Mouse (Mus musculus): ENCODE data around the gene Phkg1. TPM values are rescaled to one million over a fixed set of nuclear protein-coding genes. Genes with fewer than 3 reads are reported as not detected.
"Not testable (repeated sequence)": the region's sequence is repeated elsewhere in the genome, so short reads cannot be mapped to it uniquely, and the experiment has no call there.

The Phkg1 gene
- 0.08 and 0.16 TPM in 2 replicates for polyA plus RNA-seq (2015; fragmentation: Nextera tagmentation; extraction: Ambion mirVana)

- Histone ChIP-seq H3K4me1 (replicated peaks) (0 out of 2 replicates have a peak, but pooled peaks cover 6% of the 10 kb centered on the region), H3K27ac (no peak within 1 kb of the TSS), H3K9ac (no peak within 1 kb of the TSS), H3K4me3 (replicated peaks) (no peak within 1 kb of the TSS), H3K36me3 (no peaks in the 10 kb centered on the region), H3K27me3 (replicated peaks) (no peaks in the 10 kb centered on the region), H3K4me2 (replicated peaks) (no peak within 1 kb of the TSS), H3K9me3 (no peaks in the 10 kb centered on the region)
- WGBS: 97% methylated on average over 1 of the region's 1 CpGs
- ATAC-seq: no peak
Observed at GRCm38 (mm10) chr5:129898449-129898848, at the start of gene Phkg1. TSS of gene Phkg1 (minus strand) at chr5:129898549.

- Histone ChIP-seq H3K4me1 (replicated peaks) (no peaks in the 10 kb centered on the region), H3K9me3 (no peaks in the 10 kb centered on the region), H3K27me3 (replicated peaks) (no peaks in the 10 kb centered on the region), H3K9ac (no peak overlapping the region), H3K4me2 (replicated peaks) (no peak overlapping the region), H3K27ac (no peak overlapping the region), H3K36me3 (no peaks in the 10 kb centered on the region), H3K4me3 (replicated peaks) (no peak overlapping the region)
- peak; percentile 58 for ATAC-seq
- 74% methylated on average over 2 of the region's 2 CpGs for WGBS
Observed at GRCm38 (mm10) chr5:129947528-129948033, 49.2 kb upstream of the Phkg1 start.

DNA sequence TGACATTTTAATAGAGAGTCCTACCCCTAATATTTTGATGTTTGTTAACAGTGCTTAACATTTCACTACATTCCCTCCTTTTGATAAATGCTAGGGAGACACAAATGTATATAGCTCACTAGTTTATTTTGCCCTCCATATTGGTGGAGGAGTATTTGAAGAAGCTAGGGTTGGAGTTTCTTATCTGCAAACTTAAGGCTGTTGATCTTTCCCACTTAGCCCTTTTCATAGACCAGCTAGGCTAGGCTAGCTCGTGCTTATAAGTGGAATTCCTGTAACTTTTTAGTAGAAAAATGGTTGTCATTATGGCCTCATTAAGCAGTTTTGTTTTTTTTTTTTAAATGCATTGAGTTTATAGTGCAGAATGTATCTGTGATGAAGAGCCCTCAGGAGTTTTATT is 45.1 kb upstream of the Phkg1 start:
- Histone ChIP-seq H3K4me1 (replicated peaks) (no peaks in the 10 kb centered on the region), H3K9me3 (no peaks in the 10 kb centered on the region), H3K9ac (no peak overlapping the region), H3K27me3 (replicated peaks) (no peaks in the 10 kb centered on the region), H3K4me3 (replicated peaks) (no peak overlapping the region), H3K36me3 (no peaks in the 10 kb centered on the region), H3K4me2 (replicated peaks) (no peak overlapping the region), H3K27ac (no peak overlapping the region)
- ATAC-seq: no peak
- 63% methylated on average over 1 of the region's 1 CpGs for WGBS

- WGBS: 1% methylated on average over 45 of the region's 82 CpGs
- not testable (repeated sequence) for H3K9me3 ChIP-seq; H3K4me1 ChIP-seq (replicated peaks); H3K36me3 ChIP-seq; H3K27me3 ChIP-seq (replicated peaks)
- Histone ChIP-seq H3K4me2 (replicated peaks) (peak overlapping the region; percentile 77), H3K27ac (peak overlapping the region; percentile 73), H3K9ac (peak overlapping the region; percentile 91), H3K4me3 (replicated peaks) (peak overlapping the region; percentile 89)
- ATAC-seq: peak; percentile 52
Observed at GRCm38 (mm10) chr5:129942073-129942939, 44.0 kb upstream of the Phkg1 start.

DNA sequence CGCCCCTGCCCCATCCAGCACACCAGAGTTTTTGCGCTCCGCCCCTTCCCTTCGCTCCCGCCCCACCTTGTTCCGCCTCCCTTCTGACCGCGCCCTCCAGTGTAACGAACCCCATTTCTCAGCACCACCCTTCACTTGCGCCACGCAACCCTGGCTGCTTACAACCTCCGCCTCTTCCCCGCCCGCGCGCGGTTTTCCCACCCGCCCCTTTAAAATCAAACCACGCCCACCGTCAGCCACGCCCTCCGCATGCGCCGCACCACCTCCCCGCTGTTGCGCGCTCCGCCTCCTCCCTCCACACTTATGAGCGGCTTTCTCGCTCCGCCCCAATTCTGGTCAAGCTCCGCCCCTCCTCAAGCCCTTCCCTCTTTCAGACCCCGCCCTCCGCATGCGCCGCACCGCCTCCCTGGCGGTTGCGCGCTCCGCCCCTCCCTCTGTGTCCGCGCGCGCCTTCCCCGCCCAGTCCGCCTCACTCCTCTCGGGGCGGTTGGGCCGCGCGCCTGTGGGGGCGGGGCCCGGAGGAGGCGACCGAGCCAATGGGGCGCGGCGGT is 43.2 kb upstream of the Phkg1 start, which contains the start of gene Vkorc1l1:
Gene Vkorc1l1 (plus strand): TSS at position 476 of the 551 bp plus-strand sequence.
- Histone ChIP-seq H3K27me3 (replicated peaks) (no peaks in the 10 kb centered on the region), H3K4me2 (replicated peaks) (peak within 1 kb of the TSS; percentile 77), H3K9me3 (no peaks in the 10 kb centered on the region), H3K4me1 (replicated peaks) (no peaks in the 10 kb centered on the region), H3K27ac (peak within 1 kb of the TSS; percentile 73), H3K36me3 (no peaks in the 10 kb centered on the region), H3K4me3 (replicated peaks) (peak within 1 kb of the TSS; percentile 89), H3K9ac (peak within 1 kb of the TSS; percentile 91)
- under 1% methylated on average over 53 of the region's 59 CpGs for WGBS
- peak; percentile 98 for ATAC-seq

- Histone ChIP-seq H3K36me3 (no peaks in the 10 kb centered on the region), H3K4me2 (replicated peaks) (peak overlapping the region; percentile 54), H3K9ac (peak overlapping the region; percentile 5; the same call in 1 of the 2 replicates), H3K27ac (no peak overlapping the region), H3K4me3 (replicated peaks) (peak overlapping the region; percentile 89), H3K4me1 (replicated peaks) (no peaks in the 10 kb centered on the region), H3K9me3 (no peaks in the 10 kb centered on the region), H3K27me3 (replicated peaks) (no peaks in the 10 kb centered on the region)
- no peak; the same call in 1 of the 2 replicates for ATAC-seq
- 4% methylated on average over 9 of the region's 9 CpGs for WGBS
Observed at GRCm38 (mm10) chr5:129940736-129941494, 42.6 kb upstream of the Phkg1 start.

DNA sequence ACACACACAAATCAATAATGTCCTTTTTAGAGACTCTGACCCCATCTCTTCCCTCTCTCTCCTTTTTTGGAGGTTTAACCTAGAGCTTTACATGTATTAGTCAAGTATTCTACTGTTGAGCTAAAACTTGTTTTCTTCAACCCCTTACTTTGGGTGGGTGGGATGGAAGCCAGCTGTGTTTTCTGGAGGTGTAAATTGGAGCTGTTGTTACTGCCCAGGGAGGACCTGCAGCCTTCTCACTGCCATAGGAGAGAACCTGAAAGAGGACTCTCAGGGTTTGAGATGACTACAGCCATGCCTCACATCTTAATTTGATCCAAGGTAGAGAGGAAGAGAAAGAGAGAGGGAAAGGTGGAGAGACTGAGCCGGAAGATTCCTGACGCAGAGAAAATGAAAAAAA is 41.9 kb upstream of the Phkg1 start:
- WGBS: 44% methylated on average over 2 of the region's 2 CpGs
- no peaks in the 10 kb centered on the region for H3K36me3 ChIP-seq
- no peak overlapping the region for H3K9ac ChIP-seq
- no peaks in the 10 kb centered on the region for H3K4me1 ChIP-seq (replicated peaks)
- no peak overlapping the region for H3K27ac ChIP-seq
- H3K27me3 ChIP-seq (replicated peaks): no peaks in the 10 kb centered on the region
- no peak for ATAC-seq
- no peak overlapping the region for H3K4me2 ChIP-seq (replicated peaks)
- no peak overlapping the region for H3K4me3 ChIP-seq (replicated peaks)
- H3K9me3 ChIP-seq: no peaks in the 10 kb centered on the region

DNA sequence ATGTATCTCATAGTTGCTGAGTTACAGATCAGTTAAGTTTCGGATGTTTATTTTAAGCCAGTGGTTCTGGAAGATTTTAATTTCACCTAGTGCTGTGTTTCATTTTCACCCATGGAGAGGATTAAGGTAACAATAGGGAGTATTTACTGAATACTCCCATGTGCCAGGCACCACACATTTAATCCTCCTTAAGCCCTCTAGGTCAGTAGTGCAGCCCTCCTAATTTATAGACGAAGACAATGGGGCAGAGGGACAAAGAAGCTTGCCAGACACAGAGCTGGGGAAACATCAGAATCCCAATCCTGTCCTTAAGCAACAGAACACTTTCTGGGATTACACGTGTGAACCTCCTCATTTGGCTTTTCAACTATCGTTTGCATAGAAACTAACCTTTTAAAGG is 38.6 kb upstream of the Phkg1 start:
- Histone ChIP-seq H3K4me3 (replicated peaks) (no peak overlapping the region), H3K9ac (no peak overlapping the region), H3K4me2 (replicated peaks) (no peak overlapping the region), H3K36me3 (no peaks in the 10 kb centered on the region), H3K27me3 (replicated peaks) (no peaks in the 10 kb centered on the region), H3K27ac (no peak overlapping the region), H3K4me1 (replicated peaks) (no peaks in the 10 kb centered on the region), H3K9me3 (no peaks in the 10 kb centered on the region)
- no peak for ATAC-seq
- 55% methylated on average over 4 of the region's 4 CpGs for WGBS

DNA sequence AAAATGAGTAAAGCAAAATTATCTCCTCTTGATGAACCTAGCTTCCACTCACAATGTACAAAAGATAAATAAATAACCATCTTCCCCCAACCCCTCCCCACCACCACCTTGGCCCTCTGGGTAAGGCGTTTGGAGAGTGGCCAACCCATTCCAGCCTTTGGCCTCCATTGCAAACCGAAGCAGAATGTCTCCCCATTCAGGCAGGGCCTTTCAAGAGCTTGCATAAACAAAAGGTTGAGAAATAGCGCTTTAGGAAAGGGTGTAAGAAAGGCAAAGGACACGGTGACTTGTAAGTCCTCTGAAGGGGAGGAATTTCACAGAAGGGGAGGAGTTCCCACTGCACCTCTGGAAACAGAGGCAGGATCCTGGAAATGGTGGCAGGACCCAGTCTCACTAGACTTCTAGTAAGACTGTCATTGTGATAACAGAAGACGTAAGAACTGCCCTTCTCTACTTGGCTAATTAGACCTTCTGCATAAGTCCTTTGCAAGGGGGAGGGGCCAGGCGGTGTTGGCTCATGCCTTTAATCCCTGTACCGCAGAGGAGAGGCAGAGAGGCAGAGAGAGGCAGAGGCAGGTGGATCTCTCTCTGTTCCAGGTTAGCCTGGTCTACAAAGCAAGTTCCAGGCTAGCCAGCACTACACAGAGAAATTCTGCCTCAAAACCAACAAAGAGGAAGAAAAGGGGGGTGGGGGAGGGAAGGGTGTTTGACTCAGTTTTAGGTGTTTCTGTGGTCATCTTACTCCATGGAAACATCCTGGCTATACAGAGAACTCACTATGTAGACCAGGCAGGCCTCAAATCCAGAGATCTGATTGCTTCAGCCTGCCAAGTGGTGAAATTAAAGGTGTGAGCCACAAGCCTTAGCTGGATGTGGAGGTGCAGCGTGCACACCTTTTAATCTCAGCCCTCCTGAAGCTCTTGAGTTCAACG is 31.8 kb upstream of the Phkg1 start:
- ATAC-seq: no peak
- WGBS: 49% methylated on average over 9 of the region's 9 CpGs
- Histone ChIP-seq H3K9me3 (no peaks in the 10 kb centered on the region), H3K9ac (no peak overlapping the region), H3K27ac (no peak overlapping the region), H3K4me1 (replicated peaks) (no peaks in the 10 kb centered on the region), H3K27me3 (replicated peaks) (no peaks in the 10 kb centered on the region), H3K4me3 (replicated peaks) (no peak overlapping the region), H3K4me2 (replicated peaks) (no peak overlapping the region), H3K36me3 (no peaks in the 10 kb centered on the region)

DNA sequence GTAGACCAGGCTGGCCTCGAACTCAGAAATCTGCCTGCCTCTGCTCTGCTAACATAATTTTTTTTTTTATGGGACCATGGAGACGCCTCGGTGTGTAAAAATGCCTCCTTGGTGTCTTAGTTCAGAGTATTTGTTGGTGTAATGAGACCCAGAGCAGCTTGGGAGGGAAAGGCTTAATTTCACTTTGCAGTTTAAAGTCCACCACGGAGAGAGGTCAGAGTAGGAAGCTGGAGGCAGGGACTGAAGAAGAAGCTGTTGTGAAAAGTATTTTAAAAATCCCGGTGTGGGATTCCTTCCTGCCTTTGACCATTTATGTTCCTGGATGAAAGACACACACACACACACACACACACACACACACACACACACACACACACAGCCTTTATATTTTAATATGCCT is 27.6 kb upstream of the Phkg1 start:
- peak; percentile 35; the same call in 1 of the 2 replicates for ATAC-seq
- Histone ChIP-seq H3K9me3 (no peaks in the 10 kb centered on the region), H3K27ac (no peak overlapping the region), H3K27me3 (replicated peaks) (no peaks in the 10 kb centered on the region), H3K4me1 (replicated peaks) (no peaks in the 10 kb centered on the region), H3K4me3 (replicated peaks) (no peak overlapping the region), H3K4me2 (replicated peaks) (no peak overlapping the region), H3K36me3 (no peaks in the 10 kb centered on the region), H3K9ac (no peak overlapping the region)
- WGBS: 72% methylated on average over 5 of the region's 5 CpGs

DNA sequence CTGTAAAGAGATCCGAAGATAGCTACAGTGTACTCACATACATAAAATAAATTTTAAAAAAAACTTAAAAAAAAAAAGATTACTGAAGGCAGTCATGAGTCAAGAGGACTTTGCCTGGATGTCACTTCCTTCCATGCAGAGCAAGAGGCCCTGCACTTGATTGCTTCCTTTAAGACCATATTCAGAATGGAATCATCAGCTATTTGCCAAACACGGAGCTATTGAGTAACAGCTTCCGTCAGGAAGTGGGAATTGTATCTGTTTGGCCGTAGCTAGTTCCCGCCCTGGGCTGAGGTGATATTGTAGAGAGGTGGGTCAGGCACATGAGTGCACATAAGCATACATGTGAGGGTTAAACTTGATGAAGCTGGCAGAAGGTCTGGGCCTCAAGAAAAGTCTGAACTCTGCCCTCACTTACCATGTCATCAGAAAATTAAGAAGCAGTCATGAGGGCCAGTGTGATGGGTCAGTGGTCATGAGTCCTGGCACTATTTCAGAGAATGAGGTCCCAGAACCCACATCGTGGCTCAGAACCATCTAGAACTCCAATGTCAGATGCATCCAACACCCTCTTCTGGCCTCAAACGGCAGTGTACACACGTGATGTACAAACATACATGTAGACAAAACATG is 26.6 kb upstream of the Phkg1 start:
- no peak overlapping the region for H3K4me2 ChIP-seq (replicated peaks)
- no peak overlapping the region for H3K4me3 ChIP-seq (replicated peaks)
- no peaks in the 10 kb centered on the region for H3K27me3 ChIP-seq (replicated peaks)
- no peaks in the 10 kb centered on the region for H3K36me3 ChIP-seq
- no peaks in the 10 kb centered on the region for H3K9me3 ChIP-seq
- H3K4me1 ChIP-seq (replicated peaks): no peaks in the 10 kb centered on the region
- ATAC-seq: peak; percentile 69
- 76% methylated on average over 8 of the region's 8 CpGs for WGBS
- H3K27ac ChIP-seq: no peak overlapping the region
- H3K9ac ChIP-seq: no peak overlapping the region

Data from intestine, embryonic 15.5 days (tissue).